Mouse (Mus musculus) hindbrain, postnatal 0 days (tissue): ENCODE results near the gene Prss50. TPM values are rescaled to one million over a fixed set of nuclear protein-coding genes. Genes with fewer than 3 reads are reported as not detected.

ENCODE experiments used
- ATAC-seq: fragments of 200-750 bp; cut with Nextera tagmentation; 2 replicates; pipeline ENCODE4 v1.8.0; 2017; ENCODE audit warnings: mild to moderate bottlenecking, moderate TSS enrichment, moderate library complexity
- DNase-seq: peaks from one replicate; pipeline ENCODE4 v3.0.0-alpha.2; 2015; ENCODE audit warnings: low spot score
- H3K27ac ChIP-seq: fragments of 300-500 bp; sonication (generic); 2 replicates; pipeline ENCODE4 v1.5.1; 2014; ENCODE audit warnings: mild to moderate bottlenecking
- H3K27me3 ChIP-seq: fragments of 300-500 bp; sonication (generic); 2 replicates; pipeline ENCODE4 v1.6.1; 2014; ENCODE audit warnings: low read length, mixed read lengths; ENCODE audit not compliant: insufficient read depth
- H3K36me3 ChIP-seq: fragments of 300-500 bp; sonication (generic); 2 replicates; pipeline ENCODE4 v1.6.1; 2014; ENCODE audit warnings: low read length, mixed read lengths; ENCODE audit not compliant: insufficient read depth
- H3K4me1 ChIP-seq: fragments of 300-500 bp; sonication (generic); 2 replicates; pipeline ENCODE4 v1.6.1; 2014; ENCODE audit warnings: antibody characterized with exemption, low read length, mixed read lengths; ENCODE audit not compliant: insufficient read depth
- H3K4me2 ChIP-seq: fragments of 300-500 bp; sonication (generic); 2 replicates; pipeline ENCODE4 v1.6.1; 2014; ENCODE audit warnings: low read depth, mild to moderate bottlenecking, low read length, moderate library complexity, mixed read lengths
- H3K4me3 ChIP-seq: fragments of 300-500 bp; sonication (generic); 2 replicates; pipeline ENCODE4 v1.5.1; 2014; ENCODE audit warnings: low read length
- H3K9ac ChIP-seq: fragments of 300-500 bp; sonication (generic); replicated peaks from 2 replicates; pipeline ENCODE4 v1.6.1; 2014; ENCODE audit warnings: mild to moderate bottlenecking, low read length, moderate library complexity, mixed read lengths
- H3K9me3 ChIP-seq: fragments of 300-500 bp; sonication (generic); 2 replicates; pipeline ENCODE4 v1.6.1; 2016; ENCODE audit warnings: low read length, mixed read lengths
- CTCF ChIP-seq: IDR thresholded peaks from 2 replicates; pipeline ENCODE4 v1.5.1; 2016; ENCODE audit warnings: antibody characterized with exemption, control low read depth, low read depth
- WGBS: fragments of 180-500 bp; shearing (Covaris S2); extraction: QIAGEN DNeasy Blood & Tissue Kit; methylation state at CpG from one replicate; pipeline ENCODE4 v1.1.7; 2014; 5-methylcytosine and 5-hydroxymethylcytosine counted together
- polyA plus RNA-seq: library from polyadenylated mRNA; unstranded; fragments of >200 nt; fragmentation: Nextera tagmentation; extraction: Ambion mirVana; gene quantifications from 2 replicates; pipeline ENCODE4 v1.2.1, GENCODE M21; 2015
- total RNA-seq: library from RNA; depleted of rRNA; stranded (reverse); fragments of >200 nt; gene quantifications from 2 replicates; pipeline ENCODE4 v1.2.3, GENCODE M21; 2014

The Prss50 gene
- total and polyA plus RNA-seq, 2 experiments from 2014 or later = 1.2 to 1.7 TPM

DNA sequence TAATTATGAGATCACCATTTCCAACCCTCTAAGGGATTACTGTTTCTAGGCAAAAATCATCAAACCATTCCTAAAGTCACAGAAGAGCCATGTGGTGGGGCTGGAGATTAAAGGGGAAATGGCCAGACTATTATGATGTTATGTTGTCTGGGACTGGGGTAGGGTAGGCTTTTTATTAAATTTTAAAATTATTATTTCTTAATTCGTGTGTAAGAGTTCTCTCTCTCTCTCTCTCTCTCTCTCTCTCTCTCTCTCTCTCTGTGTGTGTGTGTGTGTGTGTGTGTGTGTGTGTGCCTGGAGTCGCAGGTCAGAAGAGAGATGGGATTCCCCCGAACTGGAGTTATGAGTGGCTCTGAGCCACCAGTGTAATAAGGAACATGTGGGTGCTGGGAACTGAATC, 31.4 kb upstream of the Prss50 start, which contains the start of gene Prss43:
Gene Prss43, plus strand, starts transcription at position 301 of the 400 bp plus-strand sequence.
- Histone ChIP-seq H3K36me3 (no peaks in the 10 kb centered on the region), H3K4me3 (no peak within 1 kb of the TSS), H3K9me3 (no peaks in the 10 kb centered on the region), H3K9ac (no peak within 1 kb of the TSS), H3K4me2 (no peak within 1 kb of the TSS), H3K27me3 (no peaks in the 10 kb centered on the region), H3K27ac (no peak within 1 kb of the TSS), H3K4me1 (no peaks in the 10 kb centered on the region)
- WGBS = 67% methylated on average over 3 of the region's 3 CpGs
- TF ChIP-seq CTCF = no peak
- no peak for DNase-seq
- no peak for ATAC-seq

DNA sequence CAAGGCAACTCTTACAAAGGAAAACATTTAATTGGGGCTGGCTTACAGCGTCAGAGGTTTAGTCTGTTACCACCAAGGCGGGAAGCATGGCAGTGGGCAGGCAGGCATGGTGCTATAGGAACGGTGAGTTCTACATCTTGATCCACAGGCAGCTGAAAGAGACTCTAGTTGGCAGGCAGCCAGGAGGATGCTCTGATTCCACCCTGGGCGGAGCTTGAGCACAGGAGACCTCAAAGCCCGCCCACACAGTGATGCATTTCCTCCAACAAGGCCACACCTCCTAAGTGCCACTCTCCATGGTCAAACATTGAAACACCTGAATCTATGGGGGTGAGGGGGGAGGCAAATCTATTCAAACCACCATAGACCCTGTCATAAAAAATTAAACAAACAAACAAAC, 24.7 kb upstream of the Prss50 start:
- Histone ChIP-seq H3K9me3 (no peaks in the 10 kb centered on the region), H3K27me3 (no peaks in the 10 kb centered on the region), H3K36me3 (no peaks in the 10 kb centered on the region), H3K27ac (no peak overlapping the region), H3K4me2 (no peak overlapping the region), H3K9ac (no peak overlapping the region), H3K4me3 (no peak overlapping the region), H3K4me1 (no peaks in the 10 kb centered on the region)
- 72% methylated on average over 5 of the region's 5 CpGs for WGBS
- no peak for TF ChIP-seq CTCF
- DNase-seq (no peak), ATAC-seq (no peak)

DNA sequence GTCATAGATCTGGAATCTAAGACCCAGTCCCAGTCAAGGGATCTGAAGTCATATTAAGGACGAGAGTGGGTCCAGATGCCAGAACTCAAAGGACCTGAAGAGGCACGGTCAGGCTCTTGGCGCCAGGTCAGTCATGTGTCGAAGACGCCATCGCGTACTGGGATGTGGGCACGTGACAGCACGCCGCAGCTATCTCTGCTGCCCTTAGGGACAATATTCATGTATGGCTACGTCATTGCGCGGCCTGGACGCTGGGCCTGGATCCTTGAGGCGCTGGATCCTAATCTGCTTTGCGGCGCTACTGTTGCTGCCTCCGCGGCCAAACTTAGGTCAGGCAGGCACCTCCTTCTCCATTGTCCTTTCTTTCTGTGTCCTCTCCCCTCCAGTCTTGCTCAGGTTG, 23.4 kb upstream of the Prss50 start, which contains the start of gene Prss45:
Gene Prss45, plus strand, starts transcription at position 178 of the 400 bp plus-strand sequence.
- Histone ChIP-seq H3K36me3 (no peaks in the 10 kb centered on the region), H3K4me1 (no peaks in the 10 kb centered on the region), H3K4me2 (no peak within 1 kb of the TSS), H3K27ac (0 out of 2 replicates have a peak within 1 kb of the TSS, but pooled peaks have one; percentile 58), H3K9ac (no peak within 1 kb of the TSS), H3K4me3 (no peak within 1 kb of the TSS), H3K9me3 (no peaks in the 10 kb centered on the region), H3K27me3 (no peaks in the 10 kb centered on the region)
- WGBS = 82% methylated on average over 19 of the region's 19 CpGs
- DNase-seq (no peak), ATAC-seq (no peak)
- no peak for TF ChIP-seq CTCF

DNA sequence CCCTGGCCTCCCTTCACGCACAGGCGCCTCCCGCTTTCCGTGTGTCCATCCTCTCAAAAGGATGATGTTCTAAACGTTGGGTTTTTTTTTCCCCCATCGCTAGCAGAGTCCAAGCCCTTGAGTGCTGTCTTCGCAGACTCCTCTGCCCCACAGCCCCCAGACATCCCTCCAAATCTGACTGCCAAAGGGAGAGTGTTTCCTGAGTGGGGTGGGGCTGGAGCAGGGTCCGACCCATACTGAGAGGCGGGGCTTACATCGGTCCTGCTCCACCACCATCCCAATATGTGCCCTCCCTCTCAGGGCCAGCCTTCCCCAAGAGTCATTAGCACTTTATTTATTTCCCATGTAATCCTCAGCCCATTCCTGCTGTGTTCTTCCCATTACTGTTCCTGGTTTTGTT, 22.8 kb upstream of the Prss50 start:
- Histone ChIP-seq H3K9me3 (no peaks in the 10 kb centered on the region), H3K36me3 (no peaks in the 10 kb centered on the region), H3K9ac (no peak overlapping the region), H3K27me3 (no peaks in the 10 kb centered on the region), H3K4me3 (no peak overlapping the region), H3K27ac (no peak overlapping the region), H3K4me2 (no peak overlapping the region), H3K4me1 (no peaks in the 10 kb centered on the region)
- no peak for DNase-seq
- WGBS = 48% methylated on average over 10 of the region's 10 CpGs
- no peak for TF ChIP-seq CTCF
- ATAC-seq = no peak

DNA sequence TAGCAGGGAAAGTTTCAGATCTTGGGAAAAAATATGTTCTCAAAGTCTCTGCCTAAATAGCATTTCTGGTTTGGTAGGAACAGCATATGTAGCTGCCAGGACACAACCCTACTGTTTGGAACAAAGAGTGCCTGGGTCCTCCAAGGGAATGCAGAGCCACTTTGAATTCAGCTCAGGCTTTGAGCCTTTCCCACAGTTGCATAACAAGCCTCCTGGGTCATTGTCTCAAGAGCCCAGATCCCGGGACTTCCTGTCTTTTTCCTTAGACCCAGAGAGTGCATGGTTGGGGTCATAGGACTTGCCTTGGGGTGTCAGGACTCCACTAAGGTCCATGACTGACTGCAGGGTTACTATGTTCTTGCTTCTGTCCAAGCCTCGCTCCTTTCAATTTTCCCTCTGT, 21.7 kb upstream of the Prss50 start:
- Histone ChIP-seq H3K9me3 (no peaks in the 10 kb centered on the region), H3K27me3 (no peaks in the 10 kb centered on the region), H3K27ac (peak overlapping the region; percentile 58; the same call in 1 of the 2 replicates), H3K4me3 (no peak overlapping the region), H3K36me3 (no peaks in the 10 kb centered on the region), H3K4me1 (no peaks in the 10 kb centered on the region), H3K4me2 (no peak overlapping the region), H3K9ac (no peak overlapping the region)
- peak; percentile 80; the same call in 1 of the 2 replicates for ATAC-seq
- DNase-seq = peak; percentile 52
- TF ChIP-seq CTCF = no peak
- 55% methylated on average over 2 of the region's 2 CpGs for WGBS

DNA sequence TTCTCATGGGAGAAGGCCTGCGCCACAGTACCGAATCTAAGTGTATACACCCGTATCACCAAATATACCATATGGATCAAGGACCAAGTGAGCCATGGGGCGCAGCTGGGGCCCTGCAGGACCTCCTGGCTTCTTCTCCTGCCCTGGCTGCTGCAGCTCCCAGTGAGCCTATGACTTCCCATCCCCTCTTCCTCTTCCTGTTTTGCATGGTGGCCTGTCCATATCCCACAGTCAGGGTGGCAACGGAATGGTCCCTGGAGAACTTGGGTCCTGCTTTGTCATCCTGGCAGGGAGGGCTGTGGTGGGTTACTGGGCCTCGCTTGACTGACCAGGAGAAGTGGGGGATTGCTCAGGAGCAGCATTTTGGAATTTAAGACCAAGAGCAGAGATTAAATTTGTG, 16.9 kb upstream of the Prss50 start:
- no peaks in the 10 kb centered on the region for H3K9me3 ChIP-seq
- no peak for DNase-seq
- H3K27ac ChIP-seq = no peak overlapping the region
- no peak overlapping the region for H3K4me2 ChIP-seq
- H3K9ac ChIP-seq = no peak overlapping the region
- H3K36me3 ChIP-seq = no peaks in the 10 kb centered on the region
- ATAC-seq = no peak
- no peak for TF ChIP-seq CTCF
- WGBS = 67% methylated on average over 6 of the region's 6 CpGs
- no peaks in the 10 kb centered on the region for H3K27me3 ChIP-seq
- no peaks in the 10 kb centered on the region for H3K4me1 ChIP-seq
- H3K4me3 ChIP-seq = no peak overlapping the region

DNA sequence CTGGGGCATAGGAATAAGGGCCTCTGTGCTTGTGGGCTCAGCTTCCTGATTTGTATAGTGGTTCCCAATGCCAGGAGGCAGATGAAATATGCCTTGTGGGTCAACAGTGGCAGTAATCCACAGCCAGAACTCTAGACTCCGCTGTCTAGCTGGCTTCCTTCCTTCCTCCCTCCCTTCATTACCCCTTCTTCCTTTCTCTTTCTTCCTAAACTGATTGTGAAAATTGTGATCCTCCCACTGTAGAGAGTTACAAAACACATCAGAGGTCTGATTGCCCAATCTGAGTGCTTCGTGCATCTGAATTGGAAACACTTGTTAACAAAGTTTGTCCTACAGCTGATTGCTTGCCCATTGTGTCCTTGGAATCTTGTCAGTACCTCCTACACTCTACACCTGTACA, 16.3 kb upstream of the Prss50 start:
- TF ChIP-seq CTCF = no peak
- no peaks in the 10 kb centered on the region for H3K36me3 ChIP-seq
- no peak overlapping the region for H3K4me3 ChIP-seq
- no peaks in the 10 kb centered on the region for H3K9me3 ChIP-seq
- no peak overlapping the region for H3K9ac ChIP-seq
- no peaks in the 10 kb centered on the region for H3K4me1 ChIP-seq
- ATAC-seq (no peak), DNase-seq (no peak)
- H3K27ac ChIP-seq = no peak overlapping the region
- no peaks in the 10 kb centered on the region for H3K27me3 ChIP-seq
- no peak overlapping the region for H3K4me2 ChIP-seq
- WGBS = 89% methylated on average over 2 of the region's 2 CpGs
